Mouse (Mus musculus) testis, adult 2 months (tissue): ENCODE measurements around the gene Crkl. TPM values are rescaled to one million over a fixed set of nuclear protein-coding genes. Genes with fewer than 3 reads are reported as not detected.

Experiments used
- H3K27ac ChIP-seq: fragments of 200-500 bp; 2 replicates; pipeline ENCODE4 v1.5.1; 2012; ENCODE audit warnings: low read depth, low read length; ENCODE audit not compliant: control insufficient read depth, insufficient read depth
- H3K27me3 ChIP-seq: fragments of 200-500 bp; 2 replicates; pipeline ENCODE4 v1.6.1; 2012; ENCODE audit warnings: mild to moderate bottlenecking, low read length, moderate library complexity; ENCODE audit not compliant: control insufficient read depth, insufficient read depth
- H3K36me3 ChIP-seq: fragments of 200-500 bp; 2 replicates; pipeline ENCODE4 v1.6.1; 2012; ENCODE audit warnings: mild to moderate bottlenecking, low read length; ENCODE audit not compliant: control insufficient read depth, insufficient read depth
- H3K4me1 ChIP-seq: fragments of 200-500 bp; 2 replicates; pipeline ENCODE4 v1.6.1; 2012; ENCODE audit warnings: low read length; ENCODE audit not compliant: control insufficient read depth, insufficient read depth
- H3K4me3 ChIP-seq: fragments of 200-500 bp; 2 replicates; pipeline ENCODE4 v1.5.1; 2012; ENCODE audit warnings: low read depth, mild to moderate bottlenecking, low read length, moderate library complexity, mixed read lengths; ENCODE audit not compliant: control insufficient read depth
- CTCF ChIP-seq: fragments of 200-500 bp; IDR thresholded peaks from 2 replicates; pipeline ENCODE4 v1.5.1; 2012; ENCODE audit warnings: low read depth, mild to moderate bottlenecking, inconsistent platforms, low read length, moderate library complexity; ENCODE audit not compliant: control insufficient read depth, insufficient read depth, insufficient replicate concordance
- POLR2A ChIP-seq: fragments of 200-500 bp; IDR thresholded peaks from 2 replicates; pipeline ENCODE4 v1.6.1; 2012; ENCODE audit warnings: low read depth, mild to moderate bottlenecking, inconsistent platforms, low read length, moderate library complexity; ENCODE audit not compliant: control insufficient read depth
- polyA plus RNA-seq: library from polyadenylated mRNA; depleted of rRNA; stranded (reverse); fragments of >200 nt; gene quantifications from 2 replicates; pipeline ENCODE4 v1.2.3, GENCODE M21; 2012; rRNA removed

The Crkl gene
- polyA plus RNA-seq, 1 experiment = 15.5 TPM

DNA sequence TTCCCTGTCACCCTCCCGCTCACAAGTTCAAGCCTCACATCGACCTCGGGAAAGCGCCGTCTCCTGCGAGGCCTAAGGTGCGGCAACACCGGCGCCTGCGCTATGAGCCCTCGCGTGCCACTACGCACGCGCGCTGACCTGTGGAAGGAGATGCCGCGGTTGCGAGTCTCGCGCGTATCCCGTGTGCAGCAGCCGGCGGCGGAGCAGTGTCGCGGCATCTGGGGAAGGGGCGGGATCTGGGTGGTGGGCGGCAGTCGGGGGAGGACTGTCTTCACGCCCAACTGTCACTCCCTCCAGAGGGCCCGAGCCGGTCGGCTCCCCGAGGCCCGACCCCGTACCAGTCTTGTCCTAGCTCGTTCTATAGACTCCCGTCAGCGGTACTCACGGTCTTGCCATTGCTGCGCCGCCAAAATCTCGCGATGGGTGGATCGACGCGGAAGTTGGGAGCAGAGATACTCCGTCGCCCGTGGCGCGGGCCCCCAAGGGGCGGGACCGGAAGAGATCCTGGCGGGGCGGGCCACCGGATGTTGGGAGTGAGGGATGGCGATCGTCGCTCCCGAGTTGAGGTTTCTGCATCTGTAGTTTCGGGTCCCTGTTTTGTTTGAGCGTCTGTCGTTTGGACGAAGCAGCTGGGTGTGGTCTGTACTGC is 79.0 kb downstream of the Crkl start, which contains the start of gene Thap7:
Gene Thap7 (minus strand): TSS at position 497 of the 649 bp plus-strand sequence.
- Histone ChIP-seq H3K4me1 (peaks cover 3% of the 10 kb centered on the region), H3K4me3 (peak within 1 kb of the TSS; percentile 83), H3K36me3 (no peaks in the 10 kb centered on the region; the same call in 1 of the 2 replicates), H3K27ac (peak within 1 kb of the TSS; percentile 86), H3K27me3 (no peaks in the 10 kb centered on the region)
- TF ChIP-seq POLR2A = peak; percentile 83
- TF ChIP-seq CTCF = no peak

DNA sequence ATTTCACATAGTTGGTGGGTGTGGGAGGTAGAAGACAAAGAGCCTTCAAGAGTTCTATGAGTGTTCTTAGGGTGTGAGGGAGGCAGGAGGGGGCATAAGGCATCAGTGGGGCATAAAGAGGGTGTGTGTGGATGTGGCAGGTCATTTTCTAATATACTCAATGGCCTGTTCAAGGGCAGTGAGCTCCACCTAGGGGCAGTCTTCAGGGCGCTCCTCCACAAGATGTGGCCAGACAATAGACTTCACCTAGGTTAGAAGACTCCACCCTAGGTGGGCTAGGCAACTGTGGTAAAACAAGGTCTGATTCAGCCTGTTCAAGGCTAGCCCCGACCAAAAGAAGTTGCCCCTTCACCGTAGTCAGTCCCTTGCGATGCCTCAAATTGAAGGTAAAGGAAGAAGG is 80.5 kb downstream of the Crkl start:
- Histone ChIP-seq H3K27ac (no peak overlapping the region), H3K27me3 (no peaks in the 10 kb centered on the region), H3K36me3 (no peaks in the 10 kb centered on the region), H3K4me1 (peaks cover 3% of the 10 kb centered on the region), H3K4me3 (peak overlapping the region; percentile 39)
- TF ChIP-seq CTCF (peak; percentile 27; the same call in 1 of the 2 replicates), POLR2A (no peak)

DNA sequence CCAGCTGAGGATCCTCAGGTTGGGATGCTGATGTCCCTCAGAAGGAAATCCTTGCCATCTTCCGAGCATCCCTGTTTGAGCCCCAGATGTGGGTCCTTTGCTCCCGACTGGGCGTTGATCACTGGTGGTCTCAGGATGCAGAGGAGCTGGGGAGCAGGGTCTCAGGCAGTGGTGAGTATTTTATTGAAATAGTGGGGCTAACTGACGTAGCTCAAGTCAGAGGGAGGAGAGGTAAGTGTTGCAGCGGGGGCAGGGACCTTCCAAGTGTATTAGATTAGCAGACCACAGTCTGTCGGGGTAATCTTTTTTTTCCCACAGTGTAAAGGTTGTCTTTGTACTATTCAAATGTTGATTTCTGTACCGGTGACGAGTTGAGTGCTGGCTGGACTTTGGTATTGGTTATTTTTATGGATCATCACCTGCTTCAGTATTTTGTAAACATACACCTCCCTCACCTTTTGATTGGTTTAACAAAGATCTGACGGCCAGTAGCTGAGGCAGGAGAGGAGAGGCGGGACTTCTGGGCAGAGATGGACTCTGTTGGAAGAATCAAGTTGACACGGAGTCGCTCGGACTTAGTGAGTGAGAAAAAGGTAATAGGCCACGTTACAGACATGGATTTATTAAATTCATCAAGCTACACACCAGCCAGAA is 81.0 kb downstream of the Crkl start:
- no peak overlapping the region for H3K27ac ChIP-seq

DNA sequence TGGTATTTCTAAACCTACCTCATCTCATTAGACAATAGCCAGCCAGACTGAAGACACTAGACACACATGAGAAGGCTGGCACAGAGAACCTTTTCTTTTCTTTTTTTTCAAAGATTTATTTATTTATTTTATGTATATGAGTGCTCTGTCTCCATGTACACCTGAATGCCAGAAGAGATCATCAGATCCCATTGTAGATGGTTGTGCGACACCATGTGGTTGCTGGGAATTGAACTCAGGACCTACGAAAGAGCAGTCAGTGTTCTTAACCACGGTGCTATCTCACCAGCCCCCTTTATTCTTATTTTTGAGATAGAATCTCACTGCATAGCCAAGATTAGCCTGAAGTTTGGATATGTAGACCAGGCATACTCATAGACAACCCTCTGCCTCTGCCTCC is 84.8 kb downstream of the Crkl start:
- Histone ChIP-seq H3K27me3 (no peaks in the 10 kb centered on the region), H3K36me3 (no peaks in the 10 kb centered on the region), H3K27ac (no peak overlapping the region), H3K4me3 (no peak overlapping the region), H3K4me1 (peaks cover 5% of the 10 kb centered on the region)
- TF ChIP-seq CTCF (no peak), POLR2A (no peak)

More for the DNA sequence above, 81.0 kb downstream of the Crkl start:
- Histone ChIP-seq H3K36me3 (no peaks in the 10 kb centered on the region), H3K4me3 (peak overlapping the region; percentile 39), H3K4me1 (peaks cover 3% of the 10 kb centered on the region), H3K27me3 (no peaks in the 10 kb centered on the region)
- TF ChIP-seq CTCF = no peak
- TF ChIP-seq POLR2A = no peak

Other genes starting within 250 kb of the Crkl start
- 65.9 and 80.1 TPM in 2 replicates for gene Ube2l3, start 249.3 kb upstream of the Crkl start, polyA plus RNA-seq
- gene Rimbp3, start 243.4 kb upstream of the Crkl start, polyA plus RNA-seq = 159 and 181 TPM in 2 replicates
- gene Hic2, start 218.4 kb upstream of the Crkl start, polyA plus RNA-seq = 3.8 and 4.1 TPM in 2 replicates
- 270 and 279 TPM in 2 replicates for gene Tmem191c, start 175.9 kb upstream of the Crkl start, polyA plus RNA-seq
- gene Serpind1, start 120.6 kb upstream of the Crkl start, polyA plus RNA-seq = 0.10 TPM in 1 of 2 replicates, not detected in the other
- gene Snap29, start 46.0 kb upstream of the Crkl start, polyA plus RNA-seq = 7.1 and 8.3 TPM in 2 replicates
- gene Pi4ka, start 45.7 kb upstream of the Crkl start, polyA plus RNA-seq = 87.0 and 88.7 TPM in 2 replicates
- gene Aifm3, start 37.6 kb downstream of the Crkl start, polyA plus RNA-seq = 3.5 and 4.6 TPM in 2 replicates
- 55.8 and 57.5 TPM in 2 replicates for gene Lztr1, start 56.7 kb downstream of the Crkl start, polyA plus RNA-seq
- 154 and 171 TPM in 2 replicates for gene Thap7, start 79.1 kb downstream of the Crkl start, polyA plus RNA-seq
- 0.31 and 0.54 TPM in 2 replicates for gene Lrrc74b, start 109.3 kb downstream of the Crkl start, polyA plus RNA-seq
- 0.73 and 1.1 TPM in 2 replicates for gene P2rx6, start 109.9 kb downstream of the Crkl start, polyA plus RNA-seq
- gene Slc7a4, start 131.2 kb downstream of the Crkl start, polyA plus RNA-seq = 49.9 and 55.6 TPM in 2 replicates
- gene Smpd4, start 167.4 kb downstream of the Crkl start, polyA plus RNA-seq = 280 and 291 TPM in 2 replicates
- gene Ccdc74a, start 194.5 kb downstream of the Crkl start, polyA plus RNA-seq = 120 and 138 TPM in 2 replicates